Mouse (Mus musculus) ES-E14 (cell line): ENCODE data around the gene Gm20662. TPM values are rescaled to one million over a fixed set of nuclear protein-coding genes. Genes with fewer than 3 reads are reported as not detected.

Experiments used
- DNase-seq: peaks from one replicate; pipeline ENCODE4 v3.0.0-alpha.2; 2013; ENCODE audit warnings: low read depth, low spot score
- H3K27ac ChIP-seq: 2 replicates; pipeline ENCODE4 v1.5.1; 2012; ENCODE audit warnings: low read depth, mild to moderate bottlenecking, low read length, moderate library complexity, mixed read lengths; ENCODE audit not compliant: poor library complexity, insufficient read depth, severe bottlenecking
- H3K36me3 ChIP-seq: 2 replicates; pipeline ENCODE4 v1.6.1; 2012; ENCODE audit warnings: mild to moderate bottlenecking, low read length, moderate library complexity, mixed read lengths; ENCODE audit not compliant: control insufficient read depth, poor library complexity, insufficient read depth, severe bottlenecking
- H3K4me1 ChIP-seq, 2 experiments: fragments of 150-350 bp in 1 of 2; sonication (generic) in 1 of 2; 2 replicates each; pipeline ENCODE4 v1.6.1; 2012; ENCODE audit warnings: low read length in 2 of 2, mild to moderate bottlenecking in 1 of 2, mixed read lengths in 1 of 2; ENCODE audit not compliant: control insufficient read depth in 2 of 2, insufficient read depth in 2 of 2, poor library complexity in 1 of 2
- H3K4me3 ChIP-seq, 2 experiments: fragments of 150-350 bp in 1 of 2; sonication (generic) in 1 of 2; 2 replicates each; pipeline ENCODE4 v1.5.1; 2012; ENCODE audit warnings: low read length in 2 of 2, low read depth in 1 of 2, mild to moderate bottlenecking in 1 of 2, mixed read lengths in 1 of 2; ENCODE audit not compliant: insufficient read depth in 1 of 2, poor library complexity in 1 of 2, severe bottlenecking in 1 of 2
- H3K9ac ChIP-seq: 2 replicates; pipeline ENCODE4 v1.6.1; 2012; ENCODE audit warnings: low read depth, mild to moderate bottlenecking, low read length, mixed read lengths; ENCODE audit not compliant: poor library complexity, insufficient read depth, severe bottlenecking
- H3K9me3 ChIP-seq: fragments of 150-350 bp; sonication (generic); 2 replicates; pipeline ENCODE4 v1.6.1; 2012; ENCODE audit warnings: low read depth, mild to moderate bottlenecking, low read length; ENCODE audit not compliant: control insufficient read depth, insufficient read depth
- CHD2 ChIP-seq: IDR thresholded peaks from 2 replicates; pipeline ENCODE4 v1.6.1; 2014; ENCODE audit warnings: mild to moderate bottlenecking, low read depth, low read length, inconsistent platforms
- HCFC1 ChIP-seq: IDR thresholded peaks from 2 replicates; pipeline ENCODE4 v1.6.1; 2012; ENCODE audit warnings: low read length, inconsistent platforms, borderline replicate concordance; ENCODE audit not compliant: insufficient read depth
- MAFK ChIP-seq: IDR thresholded peaks from 2 replicates; pipeline ENCODE4 v1.6.1; 2014; ENCODE audit warnings: mild to moderate bottlenecking, low read depth, low read length, inconsistent platforms; ENCODE audit not compliant: insufficient read depth
- ZC3H11A ChIP-seq: IDR thresholded peaks from 2 replicates; pipeline ENCODE4 v1.6.1; 2012; ENCODE audit warnings: low read depth, mild to moderate bottlenecking, inconsistent platforms, low read length, borderline replicate concordance
- ZNF384 ChIP-seq: IDR thresholded peaks from 2 replicates; pipeline ENCODE4 v1.6.1; 2012; ENCODE audit warnings: low read depth, low read length, inconsistent platforms
- in situ Hi-C, 2 experiments: fragments of 600-800 bp; cut with MboI; formaldehyde crosslinking; loops; one replicate each; pipeline ENCODE4 v1.15.1; 2025; ENCODE audit warnings: low sequenced_read_pairs in 2 of 2, inconsistent platforms in 1 of 2; ENCODE audit not compliant: unreplicated experiment in 2 of 2
- total RNA-seq: library from RNA; depleted of rRNA; stranded (reverse); fragments of 300-350 nt; gene quantifications from 2 replicates; pipeline ENCODE4 v1.2.3, GENCODE M21; 2012

Gm20662 gene
- total RNA-seq, 1 experiment = 0.45 TPM

DNA sequence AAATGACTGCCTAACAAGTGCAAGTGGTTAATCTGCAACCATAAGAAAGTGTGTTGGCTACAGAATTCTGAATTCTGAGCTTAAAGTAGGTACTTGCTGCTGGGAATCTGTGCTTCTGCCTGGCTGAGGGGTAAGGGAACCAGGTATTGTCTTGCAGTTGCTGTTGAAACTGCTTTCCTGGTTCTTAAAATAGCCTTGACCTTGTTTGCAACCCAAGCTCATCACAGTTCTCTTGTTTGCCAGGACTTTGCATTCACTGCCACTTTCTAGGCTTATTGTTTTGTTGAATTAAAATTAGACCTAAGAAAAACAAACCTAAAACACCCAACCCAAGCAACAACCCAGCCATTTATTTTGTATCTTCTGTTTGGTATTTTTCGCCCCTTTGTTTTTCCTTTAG, 24.6 kb downstream of the Gm20662 start:
- no peak for DNase-seq
- H3K4me3 ChIP-seq = no peak overlapping the region
- H3K4me1 ChIP-seq = no peaks in the 10 kb centered on the region
- TF ChIP-seq CHD2 (no peak), MAFK (no peak), HCFC1 (no peak), ZNF384 (no peak), ZC3H11A (no peak)
- in situ Hi-C loops = no loop called here
- H3K27ac ChIP-seq = no peak overlapping the region
- H3K9me3 ChIP-seq = no peaks in the 10 kb centered on the region
- peaks cover 5% of the 10 kb centered on the region; the same call in 1 of the 2 replicates for H3K36me3 ChIP-seq
- H3K9ac ChIP-seq = no peak overlapping the region

DNA sequence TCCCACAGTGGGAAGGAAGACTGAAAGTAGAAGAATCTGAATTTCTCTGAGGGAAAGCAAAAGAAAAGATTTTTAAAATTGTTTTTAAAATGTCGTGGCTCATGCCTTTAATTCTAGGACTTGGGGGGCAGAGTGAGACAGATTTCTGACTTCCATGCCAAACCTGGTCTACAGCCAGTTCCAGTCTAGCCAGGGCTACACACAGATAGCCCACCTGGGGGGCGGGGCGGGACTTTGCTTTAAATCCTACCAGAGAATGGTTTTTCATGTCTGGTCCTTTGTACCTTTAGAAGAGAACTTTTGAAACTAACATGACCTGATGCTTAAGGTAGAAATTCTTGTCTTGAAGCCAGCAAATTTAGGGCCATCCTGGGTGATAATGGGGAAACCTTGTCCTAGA, 27.1 kb downstream of the Gm20662 start:
- H3K9me3 ChIP-seq = no peaks in the 10 kb centered on the region
- peaks cover 9% of the 10 kb centered on the region; the same call in 1 of the 2 replicates for H3K36me3 ChIP-seq
- no peak overlapping the region for H3K9ac ChIP-seq
- H3K4me1 ChIP-seq = no peaks in the 10 kb centered on the region
- no peak for DNase-seq
- TF ChIP-seq ZC3H11A = no peak
- TF ChIP-seq MAFK = no peak
- no peak for TF ChIP-seq CHD2
- no peak for TF ChIP-seq ZNF384
- no peak for TF ChIP-seq HCFC1
- in situ Hi-C loops = no loop called here
- no peak overlapping the region for H3K27ac ChIP-seq
- H3K4me3 ChIP-seq = no peak overlapping the region

DNA sequence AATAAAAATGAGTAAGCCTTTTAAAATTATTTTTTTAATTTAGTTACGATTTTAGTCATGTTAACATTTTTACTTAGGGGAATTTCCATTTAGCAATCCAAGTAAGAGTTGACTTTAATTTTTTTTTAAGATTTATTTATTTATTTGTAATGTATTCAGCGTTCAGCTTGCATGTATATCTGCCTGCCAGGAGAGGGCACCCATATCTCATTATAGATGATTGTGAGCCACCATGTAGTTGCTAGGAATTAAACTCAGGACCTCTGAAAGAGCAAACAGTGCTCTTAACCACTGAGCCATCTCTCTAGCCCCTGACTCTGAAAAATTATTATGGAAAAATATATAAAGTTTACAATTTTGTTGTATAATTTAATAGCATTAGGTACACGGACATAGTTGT, 30.4 kb downstream of the Gm20662 start:
- peaks cover 9% of the 10 kb centered on the region; the same call in 1 of the 2 replicates for H3K36me3 ChIP-seq
- H3K9me3 ChIP-seq = no peaks in the 10 kb centered on the region
- H3K9ac ChIP-seq = no peak overlapping the region
- DNase-seq = no peak
- no peak overlapping the region for H3K27ac ChIP-seq
- peaks cover 0 to 3% of the 10 kb centered on the region in 2 experiments; a peak in 1 of 4 replicates for H3K4me1 ChIP-seq
- in situ Hi-C loops = no loop called here
- TF ChIP-seq HCFC1 = no peak
- TF ChIP-seq CHD2 = no peak
- no peak for TF ChIP-seq MAFK
- no peak for TF ChIP-seq ZNF384
- no peak for TF ChIP-seq ZC3H11A
- no peak overlapping the region for H3K4me3 ChIP-seq

DNA sequence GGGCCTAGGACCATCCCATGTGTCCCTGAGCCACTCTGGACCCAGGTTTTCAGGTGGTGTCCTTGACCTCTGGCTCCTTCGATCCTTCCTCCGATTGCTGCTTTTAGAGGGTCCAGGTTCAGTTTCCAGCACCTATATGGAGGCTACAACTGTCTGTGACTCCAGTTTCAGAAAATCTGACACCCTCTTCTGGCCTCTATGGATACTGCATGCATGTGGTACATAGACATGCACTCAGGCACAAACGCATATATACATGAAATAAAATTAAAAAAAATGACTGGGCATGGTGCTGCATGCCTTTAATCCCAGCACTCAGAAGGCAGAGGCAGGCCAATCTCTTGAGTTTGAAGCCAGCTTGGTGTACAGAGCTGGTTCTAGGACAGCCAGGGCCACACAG, 31.7 kb downstream of the Gm20662 start:
- Histone ChIP-seq H3K27ac (no peak overlapping the region), H3K4me1 (peaks cover 4 to 7% of the 10 kb centered on the region in 2 experiments; a peak in 3 of 4 replicates), H3K4me3 (no peak overlapping the region), H3K9me3 (no peaks in the 10 kb centered on the region), H3K9ac (no peak overlapping the region), H3K36me3 (peaks cover 10% of the 10 kb centered on the region; the same call in 1 of the 2 replicates)
- no peak for DNase-seq
- no peak for TF ChIP-seq ZNF384
- no peak for TF ChIP-seq ZC3H11A
- no peak for TF ChIP-seq HCFC1
- no peak for TF ChIP-seq MAFK
- no peak for TF ChIP-seq CHD2
- in situ Hi-C loops = no loop called here
